Mouse (Mus musculus) heart, postnatal 0 days (tissue): ENCODE results near the gene Ropn1l.

Experiments used
- CTCF ChIP-seq: IDR thresholded peaks from 2 replicates; pipeline ENCODE4 v1.5.1; 2016; ENCODE audit warnings: antibody characterized with exemption, control low read depth, low read depth
- EP300 ChIP-seq: IDR thresholded peaks from 2 replicates; pipeline ENCODE4 v1.6.1; 2016; ENCODE audit warnings: antibody characterized with exemption, low read depth

DNA sequence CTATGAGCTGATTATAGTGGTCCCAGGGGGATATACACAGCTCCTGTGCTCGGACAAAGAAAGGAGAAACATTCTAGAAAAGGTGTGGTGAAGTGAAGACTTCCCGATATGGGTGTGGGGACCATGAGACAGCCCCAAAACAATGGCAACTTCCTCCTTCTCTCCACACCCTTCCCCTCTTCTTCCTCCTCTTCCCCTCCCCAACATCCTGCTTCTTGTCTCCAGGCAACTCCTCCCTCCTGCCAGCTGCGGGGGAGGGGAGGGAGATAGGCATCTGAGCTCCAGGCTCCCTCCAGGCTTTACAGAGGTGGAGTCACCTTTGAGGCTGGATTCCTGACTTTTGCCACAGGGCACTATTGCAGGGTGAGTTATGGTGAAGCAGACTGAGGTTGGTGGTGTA, 40.6 kb downstream of the Ropn1l start:
- TF ChIP-seq EP300 (no peak), CTCF (no peak)
